Mouse (Mus musculus) forebrain, embryonic 15.5 days (tissue): ENCODE measurements at regions not wholly inside any gene's neighbourhood (a gene's known extent, or its start where the extent isn't known, plus 50 kb on each side); places are given as distances from the start of the nearest gene placed in this dataset.

Experiments used
- ATAC-seq: fragments of 200-750 bp; cut with Nextera tagmentation; replicated peaks from 2 replicates; pipeline ENCODE4 v1.8.0; 2017; ENCODE audit warnings: mild to moderate bottlenecking, moderate TSS enrichment, moderate library complexity
- H3K27ac ChIP-seq: fragments of 300-500 bp; sonication (generic); replicated peaks from 2 replicates; pipeline ENCODE4 v1.5.1; 2015; ENCODE audit warnings: mild to moderate bottlenecking, inconsistent platforms
- H3K27me3 ChIP-seq: fragments of 300-500 bp; sonication (generic); 2 replicates; pipeline ENCODE4 v1.6.1; 2015; ENCODE audit warnings: inconsistent platforms
- H3K36me3 ChIP-seq: fragments of 300-500 bp; sonication (generic); 2 replicates; pipeline ENCODE4 v1.6.1; 2015; ENCODE audit warnings: mild to moderate bottlenecking, inconsistent platforms
- H3K4me1 ChIP-seq: fragments of 300-500 bp; sonication (generic); 2 replicates; pipeline ENCODE4 v1.6.1; 2015; ENCODE audit warnings: inconsistent platforms
- H3K4me2 ChIP-seq: fragments of 300-500 bp; sonication (generic); replicated peaks from 2 replicates; pipeline ENCODE4 v1.6.1; 2015; ENCODE audit warnings: mild to moderate bottlenecking, inconsistent platforms
- H3K4me3 ChIP-seq: fragments of 300-500 bp; sonication (generic); 2 replicates; pipeline ENCODE4 v1.5.1; 2015; ENCODE audit warnings: mild to moderate bottlenecking, inconsistent platforms
- H3K9ac ChIP-seq: fragments of 300-500 bp; sonication (generic); replicated peaks from 2 replicates; pipeline ENCODE4 v1.6.1; 2015; ENCODE audit warnings: mild to moderate bottlenecking, inconsistent platforms
- H3K9me3 ChIP-seq: fragments of 300-500 bp; sonication (generic); 2 replicates; pipeline ENCODE4 v1.6.1; 2016; ENCODE audit warnings: inconsistent platforms
- WGBS: fragments of 180-500 bp; shearing (Covaris S2); methylation state at CpG from one replicate; pipeline ENCODE4 v1.1.7; 2015; ENCODE audit warnings: mixed read lengths; 5-methylcytosine and 5-hydroxymethylcytosine counted together

GRCm38 (mm10) chr1:179906115-179906514 is 54.2 kb upstream of the Cdc42bpa start:
- Histone ChIP-seq H3K4me1 (no peaks in the 10 kb centered on the region), H3K27me3 (no peaks in the 10 kb centered on the region), H3K27ac (no peak overlapping the region), H3K36me3 (no peaks in the 10 kb centered on the region), H3K4me2 (no peak overlapping the region), H3K9ac (no peak overlapping the region), H3K4me3 (no peak overlapping the region), H3K9me3 (no peaks in the 10 kb centered on the region)
- ATAC-seq, result no peak
- 87% methylated on average over 5 of the region's 5 CpGs for WGBS

- H3K4me3 ChIP-seq, result no peak overlapping the region
- ATAC-seq, result no peak
- no peak overlapping the region for H3K27ac ChIP-seq
- no peaks in the 10 kb centered on the region for H3K36me3 ChIP-seq
- no peaks in the 10 kb centered on the region for H3K4me1 ChIP-seq
- 83% methylated on average over 6 of the region's 6 CpGs for WGBS
- H3K27me3 ChIP-seq, result no peaks in the 10 kb centered on the region
- H3K4me2 ChIP-seq, result no peak overlapping the region
- H3K9me3 ChIP-seq, result no peaks in the 10 kb centered on the region
- H3K9ac ChIP-seq, result no peak overlapping the region
Measured at GRCm38 (mm10) chr1:179892711-179893110, 67.6 kb upstream of the Cdc42bpa start.

GRCm38 (mm10) chr1:179887921-179888320 is 72.4 kb upstream of the Cdc42bpa start:
- ATAC-seq, result no peak
- H3K9me3 ChIP-seq, result no peaks in the 10 kb centered on the region
- WGBS, result 77% methylated on average over 9 of the region's 9 CpGs

GRCm38 (mm10) chr1:179881222-179881621 is 77.7 kb upstream of the Ahctf1 start:
- Histone ChIP-seq H3K4me1 (no peaks in the 10 kb centered on the region), H3K36me3 (no peaks in the 10 kb centered on the region), H3K27me3 (no peaks in the 10 kb centered on the region), H3K9me3 (no peaks in the 10 kb centered on the region), H3K4me2 (no peak overlapping the region), H3K27ac (no peak overlapping the region), H3K4me3 (no peak overlapping the region), H3K9ac (no peak overlapping the region)
- WGBS, result 83% methylated on average over 5 of the region's 5 CpGs
- no peak for ATAC-seq

More at GRCm38 (mm10) chr1:179887921-179888320, 72.4 kb upstream of the Cdc42bpa start:
- Histone ChIP-seq H3K9ac (no peak overlapping the region), H3K4me3 (no peak overlapping the region), H3K4me2 (no peak overlapping the region), H3K4me1 (no peaks in the 10 kb centered on the region), H3K27ac (no peak overlapping the region), H3K36me3 (no peaks in the 10 kb centered on the region), H3K27me3 (no peaks in the 10 kb centered on the region)

GRCm38 (mm10) chr1:179877893-179878292 is 74.4 kb upstream of the Ahctf1 start:
- H3K4me2 ChIP-seq, result no peak overlapping the region
- no peak overlapping the region for H3K27ac ChIP-seq
- WGBS, result 82% methylated on average over 6 of the region's 6 CpGs
- H3K27me3 ChIP-seq, result no peaks in the 10 kb centered on the region
- H3K9me3 ChIP-seq, result no peaks in the 10 kb centered on the region
- H3K4me3 ChIP-seq, result no peak overlapping the region
- no peak for ATAC-seq
- H3K9ac ChIP-seq, result no peak overlapping the region
- H3K36me3 ChIP-seq, result no peaks in the 10 kb centered on the region
- H3K4me1 ChIP-seq, result no peaks in the 10 kb centered on the region

- no peaks in the 10 kb centered on the region for H3K4me1 ChIP-seq
- no peak overlapping the region for H3K9ac ChIP-seq
- H3K4me2 ChIP-seq, result no peak overlapping the region
- H3K4me3 ChIP-seq, result no peak overlapping the region
- no peaks in the 10 kb centered on the region for H3K36me3 ChIP-seq
- WGBS, result 87% methylated on average over 12 of the region's 12 CpGs
- ATAC-seq, result no peak
- no peak overlapping the region for H3K27ac ChIP-seq
- no peaks in the 10 kb centered on the region for H3K27me3 ChIP-seq
- no peaks in the 10 kb centered on the region for H3K9me3 ChIP-seq
Measured at GRCm38 (mm10) chr1:179873772-179874555, 70.5 kb upstream of the Ahctf1 start.

- no peaks in the 10 kb centered on the region for H3K27me3 ChIP-seq
- whole genome bisulfite sequencing, result 86% methylated on average over 3 of the region's 3 CpGs
- no peak overlapping the region for H3K27ac ChIP-seq
- no peaks in the 10 kb centered on the region for H3K36me3 ChIP-seq
- no peak overlapping the region for H3K4me2 ChIP-seq
- H3K4me3 ChIP-seq, result no peak overlapping the region
- H3K9ac ChIP-seq, result no peak overlapping the region
- no peak for ATAC-seq
- H3K4me1 ChIP-seq, result no peaks in the 10 kb centered on the region
- H3K9me3 ChIP-seq, result no peaks in the 10 kb centered on the region
Measured at GRCm38 (mm10) chr1:179871961-179872360, 68.5 kb upstream of the Ahctf1 start.

- no peak for ATAC-seq
- no peak overlapping the region for H3K9ac ChIP-seq
- H3K36me3 ChIP-seq, result no peaks in the 10 kb centered on the region
- H3K4me1 ChIP-seq, result no peaks in the 10 kb centered on the region
- no peaks in the 10 kb centered on the region for H3K9me3 ChIP-seq
- H3K4me3 ChIP-seq, result no peak overlapping the region
- WGBS, result 85% methylated on average over 9 of the region's 9 CpGs
- no peaks in the 10 kb centered on the region for H3K27me3 ChIP-seq
- no peak overlapping the region for H3K4me2 ChIP-seq
- no peak overlapping the region for H3K27ac ChIP-seq
Measured at GRCm38 (mm10) chr1:179868656-179869055, 65.2 kb upstream of the Ahctf1 start.

GRCm38 (mm10) chr1:179867493-179867892 is 64.0 kb upstream of the Ahctf1 start:
- no peaks in the 10 kb centered on the region for H3K4me1 ChIP-seq
- H3K4me2 ChIP-seq, result no peak overlapping the region
- 91% methylated on average over 4 of the region's 4 CpGs for WGBS
- no peak overlapping the region for H3K9ac ChIP-seq
- H3K4me3 ChIP-seq, result no peak overlapping the region
- H3K36me3 ChIP-seq, result no peaks in the 10 kb centered on the region
- no peaks in the 10 kb centered on the region for H3K27me3 ChIP-seq
- ATAC-seq, result no peak
- no peaks in the 10 kb centered on the region for H3K9me3 ChIP-seq
- no peak overlapping the region for H3K27ac ChIP-seq

- ATAC-seq, result no peak
- H3K4me2 ChIP-seq, result no peak overlapping the region
- WGBS, result 86% methylated on average over 16 of the region's 16 CpGs
- no peaks in the 10 kb centered on the region for H3K4me1 ChIP-seq
- H3K36me3 ChIP-seq, result no peaks in the 10 kb centered on the region
- no peak overlapping the region for H3K9ac ChIP-seq
- no peak overlapping the region for H3K4me3 ChIP-seq
- no peaks in the 10 kb centered on the region for H3K27me3 ChIP-seq
- H3K9me3 ChIP-seq, result no peaks in the 10 kb centered on the region
- H3K27ac ChIP-seq, result no peak overlapping the region
Measured at GRCm38 (mm10) chr1:179866056-179866772, 62.7 kb upstream of the Ahctf1 start.

- H3K27me3 ChIP-seq, result no peaks in the 10 kb centered on the region
- no peak for ATAC-seq
- 81% methylated on average over 11 of the region's 11 CpGs for WGBS
- H3K4me1 ChIP-seq, result no peaks in the 10 kb centered on the region
- H3K4me2 ChIP-seq, result no peak overlapping the region
- H3K36me3 ChIP-seq, result no peaks in the 10 kb centered on the region
- no peak overlapping the region for H3K27ac ChIP-seq
- H3K4me3 ChIP-seq, result no peak overlapping the region
- no peak overlapping the region for H3K9ac ChIP-seq
- no peaks in the 10 kb centered on the region for H3K9me3 ChIP-seq
Measured at GRCm38 (mm10) chr1:179865561-179865960, 62.1 kb upstream of the Ahctf1 start.

- WGBS, result 91% methylated on average over 5 of the region's 5 CpGs
- H3K4me3 ChIP-seq, result no peak overlapping the region
- H3K4me1 ChIP-seq, result no peaks in the 10 kb centered on the region
- H3K36me3 ChIP-seq, result no peaks in the 10 kb centered on the region
- ATAC-seq, result no peak
- H3K4me2 ChIP-seq, result no peak overlapping the region
- no peaks in the 10 kb centered on the region for H3K9me3 ChIP-seq
- no peak overlapping the region for H3K27ac ChIP-seq
- no peak overlapping the region for H3K9ac ChIP-seq
- H3K27me3 ChIP-seq, result no peaks in the 10 kb centered on the region
Measured at GRCm38 (mm10) chr1:179864537-179865226, 61.2 kb upstream of the Ahctf1 start.
